Mouse (Mus musculus): ENCODE data around the gene Lcn4. TPM values are rescaled to one million over a fixed set of nuclear protein-coding genes. Genes with fewer than 3 reads are reported as not detected.
A peak's percentile ranks its signal among the peaks of the same experiment; 100 is the strongest.

The Lcn4 gene
- polyA plus RNA-seq, 1 experiment = 1.3 TPM

GRCm38 (mm10) chr2:26635489-26636324, 35.4 kb downstream of the Lcn4 start:
- no peak for DNase-seq (ENCODE audit: low read depth in 1 of 2, low spot score in 2 of 2)
- Histone ChIP-seq H3K4me3 (ENCODE audit: extremely low read depth, insufficient read depth, insufficient read length) (no peak overlapping the region), H3K27ac (ENCODE audit: insufficient read depth, low read length) (no peak overlapping the region), H3K27me3 (ENCODE audit: control insufficient read depth, insufficient read depth, low read length) (no peaks in the 10 kb centered on the region), H3K4me1 (ENCODE audit: control insufficient read depth, insufficient read depth, insufficient read length) (peaks cover 14% of the 10 kb centered on the region; the same call in 1 of the 2 replicates), H3K36me3 (ENCODE audit: control insufficient read depth, insufficient read depth, low read length) (peaks cover 13% of the 10 kb centered on the region)
- WGBS = 86% methylated on average over 21 of the region's 21 CpGs
- no peak for TF ChIP-seq POLR2A (IDR thresholded peaks at IDR 0.05; ENCODE audit: low read depth, low read length)
- TF ChIP-seq CTCF (IDR thresholded peaks at IDR 0.05; ENCODE audit: extremely low read depth, insufficient read depth, insufficient read length, insufficient replicate concordance) = no peak

DNA sequence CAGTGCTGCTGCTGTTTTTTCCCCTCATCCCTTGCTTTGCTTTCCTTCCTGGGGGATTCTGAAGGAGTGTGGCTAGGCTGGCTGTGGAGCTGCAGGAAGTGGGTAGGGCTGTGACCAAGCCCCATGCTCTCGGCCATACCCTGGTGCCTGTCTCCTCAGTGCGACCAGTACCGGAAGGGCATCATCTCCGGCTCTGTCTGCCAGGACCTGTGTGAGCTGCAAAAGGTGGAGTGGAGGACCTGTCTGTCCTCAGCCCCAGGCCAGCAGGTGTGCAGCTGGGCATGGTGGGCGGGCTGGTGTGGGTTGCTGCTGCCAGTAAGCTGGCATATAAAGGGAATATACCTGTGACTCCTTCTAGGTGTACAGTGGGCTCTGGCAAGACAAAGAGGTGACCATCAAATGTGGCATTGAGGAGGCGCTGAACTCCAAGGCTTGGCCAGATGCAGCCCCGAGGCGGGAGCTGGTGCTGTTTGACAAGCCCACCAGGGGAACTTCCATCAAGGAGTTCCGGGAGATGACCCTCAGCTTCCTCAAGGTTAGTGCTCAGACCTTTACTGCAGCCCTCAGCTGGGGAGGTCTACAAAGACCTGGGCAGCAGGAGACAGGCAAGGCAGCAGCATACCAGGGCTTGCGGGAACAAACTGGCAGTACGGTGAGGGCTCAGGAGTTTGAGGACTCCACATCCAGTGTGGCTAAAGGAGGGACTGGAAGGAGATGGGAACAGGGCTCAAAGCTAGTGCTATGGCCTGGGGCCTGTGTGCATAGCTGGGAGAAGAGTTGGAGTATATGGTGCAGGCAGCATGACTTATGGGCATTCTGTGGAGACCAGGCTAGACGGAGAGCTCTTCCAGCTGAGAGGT, 36.2 kb downstream of the Lcn4 start:
- H3K36me3 ChIP-seq (ENCODE audit: control insufficient read depth, insufficient read depth, low read length) = peaks cover 13% of the 10 kb centered on the region
- peaks cover 14% of the 10 kb centered on the region; the same call in 1 of the 2 replicates for H3K4me1 ChIP-seq (ENCODE audit: control insufficient read depth, insufficient read depth, insufficient read length)
- no peaks in the 10 kb centered on the region for H3K27me3 ChIP-seq (ENCODE audit: control insufficient read depth, insufficient read depth, low read length)
- DNase-seq (ENCODE audit: low read depth in 1 of 2, low spot score in 2 of 2) = no peak
- 74% methylated on average over 12 of the region's 12 CpGs for WGBS
- no peak for TF ChIP-seq POLR2A (IDR thresholded peaks at IDR 0.05; ENCODE audit: low read depth, low read length)
- TF ChIP-seq CTCF (IDR thresholded peaks at IDR 0.05; ENCODE audit: extremely low read depth, insufficient read depth, insufficient read length, insufficient replicate concordance) = no peak
- H3K4me3 ChIP-seq (ENCODE audit: extremely low read depth, insufficient read depth, insufficient read length) = no peak overlapping the region
- no peak overlapping the region for H3K27ac ChIP-seq (ENCODE audit: insufficient read depth, low read length)

GRCm38 (mm10) chr2:26633953-26634530, 37.0 kb downstream of the Lcn4 start:
- Histone ChIP-seq H3K4me1 (ENCODE audit: control insufficient read depth, insufficient read depth, insufficient read length) (peaks cover 11% of the 10 kb centered on the region; the same call in 1 of the 2 replicates), H3K36me3 (ENCODE audit: control insufficient read depth, insufficient read depth, low read length) (peaks cover 13% of the 10 kb centered on the region), H3K27ac (ENCODE audit: insufficient read depth, low read length) (no peak overlapping the region), H3K27me3 (ENCODE audit: control insufficient read depth, insufficient read depth, low read length) (no peaks in the 10 kb centered on the region), H3K4me3 (ENCODE audit: extremely low read depth, insufficient read depth, insufficient read length) (no peak overlapping the region)
- 77% methylated on average over 4 of the region's 4 CpGs for WGBS
- TF ChIP-seq POLR2A (IDR thresholded peaks at IDR 0.05; ENCODE audit: low read depth, low read length) (no peak), CTCF (IDR thresholded peaks at IDR 0.05; ENCODE audit: extremely low read depth, insufficient read depth, insufficient read length, insufficient replicate concordance) (no peak)
- no peak for DNase-seq (ENCODE audit: low read depth in 1 of 2, low spot score in 2 of 2)

DNA sequence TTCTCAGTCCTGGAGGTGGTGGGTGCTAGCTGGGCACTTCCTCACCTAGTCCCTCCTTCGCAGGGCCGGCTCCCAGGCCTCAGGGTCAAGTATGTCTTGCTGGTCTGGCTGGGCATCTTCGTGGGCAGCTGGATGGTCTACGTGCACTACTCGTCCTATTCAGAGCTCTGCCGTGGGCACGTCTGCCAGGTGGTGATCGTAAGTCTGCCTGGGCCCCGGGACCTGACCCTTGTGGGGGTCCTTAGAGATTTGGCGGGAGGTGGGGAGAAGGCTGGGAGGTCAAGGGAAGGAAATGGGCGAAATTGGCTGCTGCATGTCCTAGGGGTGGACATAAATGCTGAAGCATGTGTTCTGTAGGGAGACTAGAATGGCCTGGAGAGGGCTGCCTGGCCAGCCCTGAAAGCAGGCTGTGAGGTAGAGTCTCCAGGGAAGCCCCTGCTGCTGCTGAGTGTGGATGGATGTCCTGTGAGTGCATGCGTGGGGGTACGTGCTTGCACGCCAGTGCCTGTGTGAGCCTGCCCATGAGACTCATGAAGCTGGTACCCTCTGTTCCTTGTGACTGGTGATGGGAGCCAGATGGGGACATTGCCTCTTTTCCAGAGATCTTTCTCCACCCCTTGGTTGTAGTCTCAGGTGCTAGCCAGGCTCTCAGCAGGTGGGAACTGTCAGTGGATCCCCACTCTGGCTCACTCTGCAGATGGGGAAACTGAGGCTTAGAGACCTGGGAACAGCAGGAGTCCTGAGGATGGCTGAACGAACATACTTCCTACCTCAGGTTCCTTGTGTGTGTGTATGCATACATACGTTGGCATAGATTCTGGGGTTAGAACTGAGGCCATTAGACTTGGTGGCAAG, 38.3 kb downstream of the Lcn4 start:
- Histone ChIP-seq H3K4me1 (ENCODE audit: control insufficient read depth, insufficient read depth, insufficient read length) (peaks cover 3% of the 10 kb centered on the region), H3K27ac (ENCODE audit: insufficient read depth, low read length) (no peak overlapping the region), H3K4me3 (ENCODE audit: extremely low read depth, insufficient read depth, insufficient read length) (no peak overlapping the region), H3K27me3 (ENCODE audit: control insufficient read depth, insufficient read depth, low read length) (peaks cover 6% of the 10 kb centered on the region), H3K36me3 (ENCODE audit: control insufficient read depth, insufficient read depth, low read length) (peaks cover 13% of the 10 kb centered on the region)
- WGBS = 85% methylated on average over 16 of the region's 16 CpGs
- no peak for DNase-seq (ENCODE audit: low read depth in 1 of 2, low spot score in 2 of 2)
- TF ChIP-seq POLR2A (IDR thresholded peaks at IDR 0.05; ENCODE audit: low read depth, low read length) (no peak), CTCF (IDR thresholded peaks at IDR 0.05; ENCODE audit: extremely low read depth, insufficient read depth, insufficient read length, insufficient replicate concordance) (no peak)

DNA sequence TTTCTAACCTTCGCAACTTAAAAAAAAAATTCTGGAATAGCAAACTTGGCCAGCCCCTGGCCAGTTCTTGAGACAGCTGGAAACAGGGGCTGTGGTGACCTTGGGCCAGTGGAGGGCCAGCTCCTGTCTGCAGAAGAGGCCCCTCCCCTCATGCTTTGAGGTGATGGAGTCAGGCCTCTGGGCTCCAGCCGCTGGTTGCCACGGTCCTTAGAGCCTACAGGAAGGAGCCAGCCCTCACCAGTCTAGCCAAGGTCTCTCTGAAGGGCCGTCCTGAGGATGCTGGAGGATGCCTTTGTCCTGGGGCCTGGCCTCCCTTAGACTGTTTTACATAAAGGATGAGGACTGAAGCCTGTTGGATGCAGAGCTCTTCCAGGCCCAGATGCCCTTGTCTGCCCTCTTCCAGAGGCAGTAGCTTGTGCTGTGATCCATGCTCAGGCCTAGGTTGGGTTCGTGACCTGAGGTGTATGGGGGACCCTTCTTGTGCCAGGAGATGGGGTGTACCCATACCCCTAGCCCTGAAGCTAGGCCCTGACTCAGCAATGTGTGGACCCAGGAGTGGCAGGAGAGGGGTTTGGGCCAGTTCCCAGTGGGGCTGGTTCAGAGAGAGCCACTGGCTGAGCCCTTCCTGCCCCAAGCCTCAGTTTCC, 42.2 kb downstream of the Lcn4 start:
- H3K27ac ChIP-seq (ENCODE audit: insufficient read depth, low read length) = no peak overlapping the region
- H3K27me3 ChIP-seq (ENCODE audit: control insufficient read depth, insufficient read depth, low read length) = peaks cover 6% of the 10 kb centered on the region
- TF ChIP-seq POLR2A (IDR thresholded peaks at IDR 0.05; ENCODE audit: low read depth, low read length) (no peak), CTCF (IDR thresholded peaks at IDR 0.05; ENCODE audit: extremely low read depth, insufficient read depth, insufficient read length, insufficient replicate concordance) (no peak)
- WGBS = 24% methylated on average over 5 of the region's 5 CpGs
- no peaks in the 10 kb centered on the region for H3K36me3 ChIP-seq (ENCODE audit: control insufficient read depth, insufficient read depth, low read length)
- DNase-seq (ENCODE audit: low read depth in 1 of 2, low spot score in 2 of 2) = no peak
- H3K4me1 ChIP-seq (ENCODE audit: control insufficient read depth, insufficient read depth, insufficient read length) = peaks cover 2% of the 10 kb centered on the region; the same call in 1 of the 2 replicates
- peak overlapping the region; percentile 59; the same call in 1 of the 2 replicates for H3K4me3 ChIP-seq (ENCODE audit: extremely low read depth, insufficient read depth, insufficient read length)
